ENCODE assay signal across 8 mouse cellular contexts in the genomic region with DNA sequence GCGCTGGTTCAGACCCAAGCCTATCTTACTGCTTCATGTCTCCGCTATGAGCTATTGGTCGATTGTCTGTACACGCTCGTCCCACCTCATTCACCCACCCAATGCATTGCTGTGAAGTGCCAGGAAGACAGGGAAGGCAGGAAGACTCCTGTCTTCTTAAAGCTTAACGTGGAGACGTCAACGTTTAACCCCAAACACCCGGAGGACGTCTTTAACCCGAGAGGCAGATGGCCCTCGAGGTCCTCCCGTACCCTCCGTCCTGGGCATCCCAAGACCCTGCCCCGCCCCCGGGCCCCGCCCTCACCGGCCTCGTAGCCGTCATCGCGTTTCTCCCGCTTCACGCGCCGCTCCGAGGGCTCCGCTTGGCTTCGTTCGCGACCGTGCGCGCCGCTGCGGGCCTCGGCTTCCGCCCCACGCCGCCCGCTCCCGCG. TPM values are rescaled to one million over a fixed set of nuclear protein-coding genes. Genes with fewer than 3 reads are reported as not detected.
A peak's percentile ranks its signal among the peaks of the same experiment; 100 is the strongest.
DNase-seq lines count a peak whose midpoint lies in the region; ATAC-seq lines count a peak whose summit lies in the region.

No protein-coding gene starts in this region.

- H3K4me3 ChIP-seq in forebrain, embryonic 14.5 days (ENCODE audit: low read depth, low read length): peak overlapping the region; percentile 99
- peak overlapping the region; percentile 99 for H3K4me3 ChIP-seq in limb, embryonic 12.5 days (replicated peaks)
- H3K4me3 ChIP-seq in neural tube, embryonic 15.5 days (replicated peaks): peak overlapping the region; percentile 86

- no peaks in the 10 kb centered on the region for H3K27me3 ChIP-seq in forebrain, embryonic 14.5 days (replicated peaks; ENCODE audit: control insufficient read depth, insufficient read depth, low read length)
- H3K27me3 ChIP-seq in limb, embryonic 12.5 days: no peaks in the 10 kb centered on the region
- H3K27me3 ChIP-seq in neural tube, embryonic 15.5 days (replicated peaks): no peaks in the 10 kb centered on the region

- peaks cover 29% of the 10 kb centered on the region for H3K36me3 ChIP-seq in forebrain, embryonic 14.5 days (ENCODE audit: control insufficient read depth, insufficient read depth, low read length)
- peaks cover 35% of the 10 kb centered on the region for H3K36me3 ChIP-seq in limb, embryonic 12.5 days
- H3K36me3 ChIP-seq in neural tube, embryonic 15.5 days: peaks cover 29% of the 10 kb centered on the region

- H3K9me3 ChIP-seq in forebrain, embryonic 14.5 days (replicated peaks; ENCODE audit: control insufficient read depth, low read length): no peaks in the 10 kb centered on the region
- H3K9me3 ChIP-seq in limb, embryonic 12.5 days: no peaks in the 10 kb centered on the region
- no peaks in the 10 kb centered on the region for H3K9me3 ChIP-seq in neural tube, embryonic 15.5 days (replicated peaks)

- DNase-seq in cerebellum, adult 11-12 months: peak; percentile 51
- DNase-seq in cerebellum, adult 9-10 months: no peak
- DNase-seq in right cerebral cortex, postnatal 14 days: peak; percentile 32
- no peak for DNase-seq in right cerebral cortex, adult 18-20 months
- no peak for DNase-seq in forebrain, embryonic 14.5 days (ENCODE audit: low spot score)
- DNase-seq in urinary bladder, adult 18-20 months (ENCODE audit: low spot score in 2 of 2): no peak

- H3K9ac ChIP-seq in forebrain, embryonic 14.5 days (ENCODE audit: low read length): peak overlapping the region; percentile 93
- H3K9ac ChIP-seq in limb, embryonic 12.5 days (replicated peaks): peak overlapping the region; percentile 94
- H3K9ac ChIP-seq in neural tube, embryonic 15.5 days (replicated peaks): peak overlapping the region; percentile 80

- H3K4me1 ChIP-seq in forebrain, embryonic 14.5 days (ENCODE audit: control insufficient read depth, insufficient read depth, low read length): peaks cover 19% of the 10 kb centered on the region
- H3K4me1 ChIP-seq in limb, embryonic 12.5 days (replicated peaks): peaks cover 29% of the 10 kb centered on the region
- peaks cover 44% of the 10 kb centered on the region for H3K4me1 ChIP-seq in neural tube, embryonic 15.5 days

- H3K27ac ChIP-seq in forebrain, embryonic 14.5 days (ENCODE audit: low read depth, low read length): peak overlapping the region; percentile 68
- peak overlapping the region; percentile 81 for H3K27ac ChIP-seq in limb, embryonic 12.5 days
- H3K27ac ChIP-seq in neural tube, embryonic 15.5 days (replicated peaks): peak overlapping the region; percentile 85

- under 1% methylated on average over 43 of the region's 43 CpGs for WGBS in forebrain, embryonic 14.5 days
- under 1% methylated on average over 42 of the region's 43 CpGs for WGBS in limb, embryonic 12.5 days
- under 1% methylated on average over 41 of the region's 43 CpGs for WGBS in neural tube, embryonic 15.5 days

- ATAC-seq in forebrain, embryonic 14.5 days: peak; percentile 46
- no peak for ATAC-seq in limb, embryonic 12.5 days (ENCODE audit: insufficient number of reproducible peaks, insufficient read depth, low FRiP score, low TSS enrichment, low read depth)
- ATAC-seq in neural tube, embryonic 15.5 days (ENCODE audit: low FRiP score): peak; percentile 37; the same call in 1 of the 2 replicates

- peak overlapping the region; percentile 92 for H3K4me2 ChIP-seq in forebrain, embryonic 14.5 days (ENCODE audit: low read length)
- H3K4me2 ChIP-seq in limb, embryonic 12.5 days: peak overlapping the region; percentile 93
- H3K4me2 ChIP-seq in neural tube, embryonic 15.5 days: peak overlapping the region; percentile 91

RNA-seq across cellular contexts. Expression of gene Sart1, which starts 0.5 kb away (rescaled TPM):
- polyA plus RNA-seq in forebrain, embryonic 14.5 days (2014; fragmentation: Nextera tagmentation; extraction: Ambion mirVana): 58.3 and 64.2 TPM in 2 replicates
- 111 and 118 TPM in 2 replicates for polyA plus RNA-seq in limb, embryonic 12.5 days (2016; fragmentation: Nextera tagmentation; extraction: Ambion mirVana)
- 66.5 and 72.8 TPM in 2 replicates for polyA plus RNA-seq in neural tube, embryonic 15.5 days (2015; fragmentation: Nextera tagmentation; extraction: Ambion mirVana)

RNA-seq across cellular contexts. Expression of gene Tsga10ip, which starts 14.3 kb away (rescaled TPM):
- not detected in 2 replicates for polyA plus RNA-seq in forebrain, embryonic 14.5 days (2014; fragmentation: Nextera tagmentation; extraction: Ambion mirVana)
- 0.20 TPM in 2 replicates for polyA plus RNA-seq in limb, embryonic 12.5 days (2016; fragmentation: Nextera tagmentation; extraction: Ambion mirVana)
- polyA plus RNA-seq in neural tube, embryonic 15.5 days (2015; fragmentation: Nextera tagmentation; extraction: Ambion mirVana): 0.59 TPM in 1 of 2 replicates, not detected in the other

RNA-seq across cellular contexts. Expression of gene Banf1, which starts 21.1 kb away (rescaled TPM):
- polyA plus RNA-seq in forebrain, embryonic 14.5 days (2014; fragmentation: Nextera tagmentation; extraction: Ambion mirVana): 417 and 471 TPM in 2 replicates
- 453 and 465 TPM in 2 replicates for polyA plus RNA-seq in limb, embryonic 12.5 days (2016; fragmentation: Nextera tagmentation; extraction: Ambion mirVana)
- 312 and 353 TPM in 2 replicates for polyA plus RNA-seq in neural tube, embryonic 15.5 days (2015; fragmentation: Nextera tagmentation; extraction: Ambion mirVana)

RNA-seq across cellular contexts. Expression of gene Eif1ad, which starts 21.5 kb away (rescaled TPM):
- polyA plus RNA-seq in forebrain, embryonic 14.5 days (2014; fragmentation: Nextera tagmentation; extraction: Ambion mirVana): 33.0 and 36.2 TPM in 2 replicates
- 68.6 and 73.5 TPM in 2 replicates for polyA plus RNA-seq in limb, embryonic 12.5 days (2016; fragmentation: Nextera tagmentation; extraction: Ambion mirVana)
- 42.6 and 42.8 TPM in 2 replicates for polyA plus RNA-seq in neural tube, embryonic 15.5 days (2015; fragmentation: Nextera tagmentation; extraction: Ambion mirVana)

RNA-seq across cellular contexts. Expression of gene Drap1, which starts 36.8 kb away (rescaled TPM):
- 255 and 263 TPM in 2 replicates for polyA plus RNA-seq in forebrain, embryonic 14.5 days (2014; fragmentation: Nextera tagmentation; extraction: Ambion mirVana)
- 310 and 324 TPM in 2 replicates for polyA plus RNA-seq in limb, embryonic 12.5 days (2016; fragmentation: Nextera tagmentation; extraction: Ambion mirVana)
- polyA plus RNA-seq in neural tube, embryonic 15.5 days (2015; fragmentation: Nextera tagmentation; extraction: Ambion mirVana): 300 and 329 TPM in 2 replicates

Comparison
In these comparisons a context has a peak if more than half of its experiments do, and no peak if none do; other contexts are left out.
1. DNase-seq: peak in cerebellum, adult 11-12 months (single experiment) and right cerebral cortex, postnatal 14 days (single experiment); none in cerebellum, adult 9-10 months (single experiment), right cerebral cortex, adult 18-20 months (single experiment), forebrain, embryonic 14.5 days (single experiment) and urinary bladder, adult 18-20 months (0 of 2).
2. Peak in every context shown above with its lines, with median percentiles within 50 percentile points of each other: H3K27ac ChIP-seq, H3K4me2 ChIP-seq, H3K4me3 ChIP-seq and H3K9ac ChIP-seq.